Mouse (Mus musculus): Measurements from ENCODE around the gene Vps8.

Vps8 gene

DNA sequence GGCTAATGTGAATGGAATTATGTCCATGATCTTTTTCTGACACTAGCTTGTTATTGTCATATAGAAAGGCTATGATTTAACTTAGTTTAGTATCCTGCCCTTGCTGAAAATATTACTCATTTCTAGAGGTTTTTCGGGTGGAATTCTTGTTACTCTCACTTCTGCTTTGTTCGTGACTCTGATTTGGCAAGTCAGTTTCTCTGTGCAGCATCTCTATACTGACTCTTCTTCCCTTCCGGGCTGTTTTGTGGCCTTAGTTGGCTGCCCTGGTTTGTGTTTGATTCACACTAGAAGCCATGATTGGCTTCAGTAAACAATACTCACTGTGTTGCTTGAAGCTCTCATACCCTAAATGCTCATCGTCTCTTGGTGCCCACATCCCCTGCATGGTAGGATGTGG lies 207.7 kb downstream of the Vps8 start:
- no peak for DNase-seq (ENCODE audit: low read depth)

DNA sequence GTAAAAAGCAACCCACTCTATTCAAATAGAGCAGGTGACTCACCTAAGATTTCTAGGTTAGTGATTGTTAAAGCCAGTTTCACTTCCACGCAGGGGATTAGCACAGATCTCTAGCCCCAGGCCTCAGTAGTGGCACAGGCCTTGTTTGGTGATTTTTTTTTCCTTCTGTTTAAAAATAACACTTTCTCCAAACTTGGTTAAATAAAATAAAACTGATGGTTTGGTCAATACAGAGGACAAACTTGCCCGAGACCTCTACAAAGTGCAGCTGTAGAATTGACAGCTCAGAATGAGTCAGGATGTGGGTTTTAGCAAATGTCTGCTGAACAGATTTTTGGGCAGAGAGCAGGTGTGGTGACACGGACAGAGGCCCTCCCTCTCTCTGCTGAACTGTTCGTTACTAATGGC lies 208.9 kb downstream of the Vps8 start:
- no peak for DNase-seq (ENCODE audit: low read depth)

DNA sequence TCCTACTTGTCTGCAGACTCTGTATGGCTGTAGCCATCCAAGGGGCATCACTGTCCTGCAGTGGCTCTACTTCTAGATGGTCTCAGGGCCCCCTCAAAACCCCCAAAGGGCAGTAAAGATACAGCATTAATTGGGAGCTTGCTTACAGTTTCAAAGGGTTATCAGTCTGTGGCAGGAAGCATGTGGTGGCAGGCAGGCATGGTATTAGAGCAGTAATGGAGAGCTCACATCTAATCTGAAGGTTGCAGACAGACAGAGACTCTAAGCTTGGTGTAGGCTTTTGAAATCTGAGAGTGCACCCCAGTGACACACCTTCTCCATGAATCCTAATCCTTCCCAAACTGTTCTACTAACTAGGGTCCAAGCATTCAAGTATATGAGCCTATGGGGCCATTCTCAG lies 211.5 kb downstream of the Vps8 start:
- DNase-seq (ENCODE audit: low read depth) = peak; percentile 11

DNA sequence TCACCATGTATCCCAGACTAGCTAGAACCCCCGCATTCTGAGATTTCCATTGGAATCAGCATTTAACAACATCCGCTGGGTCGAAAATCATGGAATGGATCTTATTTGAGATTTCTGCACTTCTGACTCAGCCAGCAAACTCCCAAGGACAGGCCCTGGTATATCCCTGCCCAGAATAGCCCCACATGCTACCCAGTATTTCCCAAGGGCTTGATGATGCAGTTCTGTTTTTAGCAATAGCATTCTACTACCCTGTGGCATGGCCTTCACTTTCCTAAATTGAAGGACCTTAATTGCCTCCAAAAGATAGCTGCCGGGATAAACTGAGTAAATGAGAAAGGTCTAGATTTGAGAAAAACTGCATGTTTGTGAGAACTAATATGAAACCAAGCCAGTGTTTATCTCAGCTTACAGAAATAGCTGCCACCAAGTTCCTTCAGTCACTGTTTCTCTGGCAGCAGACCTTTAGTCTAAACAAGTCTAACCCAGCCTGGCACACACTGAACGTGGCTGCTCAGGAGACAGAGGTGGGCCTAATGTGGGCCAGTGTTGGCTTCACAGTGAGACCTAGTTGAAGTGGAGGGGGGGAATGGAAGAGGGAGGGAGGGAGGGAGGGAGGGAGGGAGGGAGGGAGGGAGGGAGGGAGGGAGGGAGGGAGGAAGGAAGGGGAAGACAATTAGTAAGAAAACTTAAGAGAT lies 213.4 kb downstream of the Vps8 start:
- DNase-seq (ENCODE audit: low read depth) = no peak

DNA sequence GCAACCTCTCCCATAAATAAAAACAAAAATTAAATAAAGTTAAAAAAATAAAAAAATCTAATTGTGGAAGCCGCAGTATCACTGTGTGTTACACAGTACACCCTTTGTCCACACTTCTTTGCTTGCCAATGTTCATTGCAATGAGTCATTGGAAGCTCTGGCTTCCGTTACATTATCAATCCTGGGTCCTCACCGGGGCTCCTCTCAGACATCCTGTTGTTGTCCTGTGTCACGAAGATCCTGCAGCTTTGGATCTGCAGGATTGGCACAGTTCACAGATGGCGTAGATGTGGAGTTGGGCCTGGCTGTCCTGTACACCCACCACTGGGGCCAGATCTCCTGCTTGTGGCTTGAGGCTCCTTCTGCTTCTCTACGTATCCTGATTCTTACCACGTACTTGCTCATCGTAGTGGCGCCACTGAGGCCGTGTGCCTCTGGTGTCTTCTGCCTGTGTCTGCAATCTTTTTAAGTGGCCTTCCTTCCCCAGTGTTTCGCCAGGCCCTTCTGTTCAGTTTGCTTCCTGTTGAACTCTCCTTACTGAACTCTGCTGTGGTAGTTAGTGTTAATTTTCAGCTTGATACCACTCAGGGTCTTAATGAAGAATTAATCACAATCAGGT lies 214.4 kb downstream of the Vps8 start:
- DNase-seq (ENCODE audit: low read depth) = no peak

DNA sequence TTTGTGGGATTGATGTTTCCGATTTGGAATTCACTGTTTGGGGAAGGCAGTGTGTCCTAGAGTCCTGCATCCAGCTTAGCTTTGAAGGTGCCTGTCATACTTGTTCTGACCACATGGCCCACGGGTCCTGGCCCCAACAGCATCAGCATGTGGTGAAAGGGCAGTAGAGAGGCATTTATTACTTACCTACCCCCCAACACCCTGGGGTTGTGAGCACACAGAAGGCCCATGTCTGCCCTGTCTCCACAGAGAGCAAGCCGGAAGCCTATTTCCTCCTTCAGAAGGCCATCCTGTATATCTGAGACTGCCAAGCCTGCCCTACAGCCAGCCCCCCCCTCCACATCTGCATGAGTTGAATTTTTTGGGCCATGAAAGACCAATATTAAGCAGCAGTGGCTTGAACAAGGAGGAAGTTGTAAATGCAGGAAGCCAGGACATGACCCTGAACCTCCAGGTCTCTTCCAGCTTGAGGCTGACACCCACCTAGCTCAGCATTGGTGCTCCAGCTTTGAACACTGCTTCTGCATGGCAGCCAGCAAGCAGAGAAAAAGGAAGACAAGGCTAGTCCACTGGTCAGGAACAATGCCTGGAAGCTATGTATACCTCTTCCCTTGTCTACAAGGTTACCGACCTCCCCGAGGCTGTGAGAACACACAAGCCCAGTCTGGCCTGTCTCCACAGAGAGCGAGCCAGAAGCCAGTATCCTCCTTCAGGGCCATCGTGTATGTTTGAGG lies 218.0 kb downstream of the Vps8 start:
- DNase-seq (ENCODE audit: low read depth) = no peak

DNA sequence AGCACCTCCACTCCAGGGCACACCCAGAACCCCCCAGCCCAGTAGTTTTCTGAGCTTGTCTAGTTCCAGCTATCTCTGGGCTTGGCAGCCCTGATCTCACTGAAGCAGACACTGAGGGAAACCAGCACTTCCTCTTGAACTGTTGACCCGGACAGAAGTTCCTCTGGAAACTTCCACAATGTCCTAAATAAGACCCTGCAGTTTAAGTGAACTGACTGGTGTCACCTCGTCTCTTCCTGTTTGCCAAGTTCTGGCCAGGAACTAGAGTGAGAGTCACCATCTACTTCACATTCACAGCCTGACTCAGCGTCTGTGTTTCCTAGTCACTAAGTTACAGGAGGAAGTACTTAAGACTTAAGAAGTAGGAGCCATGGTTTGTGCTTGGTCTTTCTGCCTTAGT lies 219.0 kb downstream of the Vps8 start:
- no peak for DNase-seq (ENCODE audit: low read depth)

DNA sequence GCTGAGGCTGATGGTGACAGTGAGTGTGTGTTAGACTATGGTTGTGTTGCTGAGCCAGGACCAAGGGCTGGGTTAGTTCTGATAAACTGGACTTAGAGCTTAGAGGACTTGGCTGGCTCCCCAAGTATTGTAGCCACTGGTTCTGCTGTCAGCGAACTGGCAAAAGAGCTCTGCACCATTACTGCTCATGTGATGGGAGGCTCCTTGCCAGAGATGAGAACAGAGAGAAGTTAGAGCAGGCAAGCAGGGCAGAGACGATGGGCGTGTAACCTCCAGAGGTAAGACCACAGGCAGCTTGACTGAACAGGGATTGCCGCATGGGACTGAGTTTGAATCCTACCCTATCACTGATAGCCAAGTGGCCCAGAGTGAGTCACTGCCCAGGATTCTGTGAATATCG lies 220.0 kb downstream of the Vps8 start:
- DNase-seq (ENCODE audit: low read depth) = no peak

DNA sequence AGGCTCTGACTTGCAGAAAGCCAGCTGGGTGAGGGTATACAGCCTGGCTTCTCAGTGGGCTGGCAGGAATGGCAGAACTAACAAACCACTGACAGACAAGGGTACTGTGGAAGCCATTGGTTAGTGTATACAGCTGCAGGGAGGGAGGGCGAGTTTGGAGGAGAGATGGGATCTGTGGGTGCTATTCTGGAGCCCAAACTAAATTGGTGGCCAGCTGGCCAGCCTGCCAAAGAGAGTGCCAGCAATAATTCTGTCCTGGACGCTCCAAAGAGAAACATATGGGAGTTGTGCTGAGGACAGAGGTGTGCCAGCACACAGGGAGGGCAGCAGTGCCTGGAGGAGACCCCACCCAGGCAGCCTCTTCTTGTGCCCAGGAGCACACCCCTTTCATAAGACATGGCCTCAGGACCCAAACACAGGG lies 220.7 kb downstream of the Vps8 start:
- DNase-seq (ENCODE audit: low read depth) = no peak

DNA sequence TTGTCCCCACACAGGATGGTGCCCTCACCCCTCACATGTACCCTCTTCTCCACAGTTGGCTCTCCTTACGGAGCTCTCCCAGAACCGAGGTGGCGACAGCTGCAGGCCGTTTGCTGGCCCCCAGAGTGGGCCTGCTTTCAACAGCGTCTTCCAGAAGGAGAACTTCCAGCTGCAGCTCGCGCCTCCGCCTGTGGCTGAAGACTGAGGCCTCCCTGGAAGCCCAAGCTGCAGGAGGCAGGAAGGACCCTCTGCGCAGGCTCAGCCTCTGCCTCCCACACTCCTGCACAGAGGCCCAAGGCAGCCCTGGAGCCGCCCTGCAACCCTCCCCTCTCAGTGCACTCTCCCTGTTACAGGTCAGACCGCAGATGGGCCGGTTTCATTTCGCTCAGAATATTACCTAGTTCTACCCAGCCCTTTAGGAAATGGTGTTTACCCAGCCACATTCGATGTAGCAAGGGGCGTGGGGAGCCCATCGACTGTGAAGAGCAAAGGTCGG lies 221.2 kb downstream of the Vps8 start:
- no peak for DNase-seq (ENCODE audit: low read depth)

DNA sequence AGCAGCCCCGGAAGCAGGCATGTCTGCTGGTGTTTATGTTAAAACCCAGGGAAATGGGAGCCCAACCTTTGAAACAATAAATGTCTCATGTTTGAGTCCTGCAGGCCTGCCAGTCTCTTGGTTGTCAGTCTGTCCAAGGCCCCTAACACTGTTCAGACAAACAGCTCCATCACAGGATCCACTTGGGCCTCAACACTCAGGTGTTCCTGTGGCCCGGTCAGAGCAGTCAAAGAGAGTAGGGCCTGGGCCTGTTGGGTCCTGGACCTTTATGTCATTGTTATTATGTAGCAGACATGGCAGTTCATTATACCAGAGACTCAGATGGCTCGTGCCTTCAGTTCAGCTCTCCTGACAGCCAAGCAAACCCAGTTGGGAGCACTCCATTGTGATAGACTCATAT lies 221.7 kb downstream of the Vps8 start:
- DNase-seq (ENCODE audit: low read depth) = no peak

DNA sequence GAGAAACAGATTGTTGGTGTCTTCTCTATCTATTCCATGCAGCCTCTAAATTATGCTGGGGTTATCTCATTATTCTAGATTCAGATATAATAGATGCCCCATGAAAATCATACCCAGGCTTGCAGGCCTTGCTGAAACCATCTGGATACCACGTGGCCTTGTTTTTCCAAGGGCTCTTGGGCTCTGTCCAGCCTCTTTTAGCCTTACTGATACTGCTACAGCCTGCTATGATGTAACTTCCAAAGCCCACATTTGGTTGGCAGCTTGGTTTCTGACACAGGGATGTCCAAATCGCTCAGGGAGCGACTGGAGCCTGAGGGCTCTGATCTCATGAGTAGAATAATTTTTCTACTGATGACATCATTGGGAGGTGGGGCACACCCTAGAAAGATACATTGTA lies 223.0 kb downstream of the Vps8 start:
- no peak for DNase-seq (ENCODE audit: low read depth)

DNA sequence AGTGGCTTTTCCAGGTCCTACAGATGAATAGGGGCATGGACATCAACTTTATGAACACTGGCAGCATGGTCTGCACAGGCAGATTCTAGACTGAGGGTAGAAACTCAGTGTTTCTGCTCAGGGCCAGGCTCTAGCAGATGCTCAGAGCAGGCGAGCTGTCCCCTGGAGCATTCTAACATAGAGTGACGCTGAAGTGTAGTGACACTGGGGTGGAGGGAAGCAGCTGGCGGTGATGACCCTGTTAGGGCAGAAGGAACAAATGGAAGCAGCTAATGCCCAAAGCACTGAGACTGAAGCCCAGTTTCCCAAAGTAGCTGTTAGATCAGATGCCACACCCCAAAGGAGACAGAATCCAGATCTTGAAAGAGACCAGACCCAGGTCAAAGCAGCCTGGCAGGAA lies 223.6 kb downstream of the Vps8 start:
- no peak for DNase-seq (ENCODE audit: low read depth)

DNA sequence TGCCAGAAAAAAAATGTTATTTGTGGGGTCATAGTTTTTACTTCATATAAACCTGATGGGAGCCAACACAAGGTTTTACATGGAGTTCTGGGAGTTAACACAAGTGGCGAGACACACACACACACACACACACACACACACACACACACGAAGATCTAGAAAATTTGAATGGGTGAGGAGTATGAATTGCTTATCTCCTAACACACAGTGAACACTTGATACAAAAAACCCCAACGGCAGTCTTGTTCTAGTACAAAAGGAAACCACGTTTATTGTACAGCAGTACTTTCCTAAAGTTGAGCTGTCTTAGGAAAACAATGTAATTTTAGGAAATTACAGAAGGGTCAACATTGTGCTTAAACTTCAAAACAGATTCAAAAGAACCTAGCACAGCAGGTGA lies 225.9 kb downstream of the Vps8 start:
- peak; percentile 6 for DNase-seq (ENCODE audit: low read depth)

DNA sequence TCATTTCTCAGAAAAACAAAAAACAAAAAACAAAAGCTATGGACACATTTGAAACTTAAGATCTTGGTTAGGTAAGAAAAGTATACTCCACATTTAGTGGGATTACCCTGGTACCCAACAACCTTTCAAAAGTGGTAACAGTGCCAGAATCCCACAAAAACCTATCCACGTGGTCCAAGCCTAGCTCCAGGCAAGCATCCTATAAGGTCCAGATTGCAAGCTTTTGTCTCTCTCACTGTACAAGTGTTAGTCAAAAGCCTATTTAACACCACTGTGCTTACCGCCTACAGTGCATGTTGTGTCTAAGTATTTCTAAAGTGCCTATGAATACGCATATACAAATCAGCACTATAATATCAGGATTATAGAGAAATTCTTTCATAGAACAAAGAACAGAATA lies 227.4 kb downstream of the Vps8 start:
- DNase-seq (ENCODE audit: low read depth) = no peak

DNA sequence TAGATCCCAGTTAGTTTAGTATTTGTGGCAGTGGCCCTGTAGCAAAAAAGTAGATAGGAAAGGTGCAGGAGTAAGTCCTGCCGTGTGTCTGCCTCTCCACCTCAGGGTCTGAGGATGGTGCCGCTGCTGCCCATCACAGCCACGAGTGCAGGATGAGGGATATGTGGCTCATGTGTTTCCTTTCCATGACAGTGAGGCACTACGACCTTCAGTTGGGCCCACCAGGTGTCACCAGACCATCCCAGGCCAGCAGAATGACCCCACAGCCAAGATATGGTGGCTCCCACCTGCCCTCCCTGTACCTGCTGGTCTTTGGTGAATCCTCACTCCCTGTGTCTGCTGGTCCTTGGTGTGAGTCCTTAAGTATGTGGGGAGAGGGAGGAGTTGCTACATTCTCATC lies 228.2 kb downstream of the Vps8 start:
- no peak for DNase-seq (ENCODE audit: low read depth)

DNA sequence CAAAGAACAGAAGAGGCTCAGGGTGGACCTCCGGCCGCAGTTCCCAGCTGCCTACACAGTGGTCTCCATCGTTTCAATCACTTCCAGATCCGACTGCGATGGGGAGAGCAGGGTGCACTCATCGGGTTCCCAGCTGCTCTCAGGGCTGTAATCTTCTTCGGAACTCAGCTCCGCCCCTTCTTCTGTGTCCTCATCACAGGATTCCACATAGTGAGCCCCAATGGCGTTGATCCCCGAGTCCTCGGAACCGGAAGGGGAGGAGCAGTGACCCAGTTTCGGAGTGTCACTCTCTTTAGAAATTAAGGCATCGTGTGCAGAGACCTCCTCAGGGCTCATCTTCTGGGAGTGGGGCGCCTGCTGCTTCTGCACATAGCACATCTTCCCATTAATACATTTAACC lies 230.2 kb downstream of the Vps8 start:
- no peak for DNase-seq (ENCODE audit: low read depth)

DNA sequence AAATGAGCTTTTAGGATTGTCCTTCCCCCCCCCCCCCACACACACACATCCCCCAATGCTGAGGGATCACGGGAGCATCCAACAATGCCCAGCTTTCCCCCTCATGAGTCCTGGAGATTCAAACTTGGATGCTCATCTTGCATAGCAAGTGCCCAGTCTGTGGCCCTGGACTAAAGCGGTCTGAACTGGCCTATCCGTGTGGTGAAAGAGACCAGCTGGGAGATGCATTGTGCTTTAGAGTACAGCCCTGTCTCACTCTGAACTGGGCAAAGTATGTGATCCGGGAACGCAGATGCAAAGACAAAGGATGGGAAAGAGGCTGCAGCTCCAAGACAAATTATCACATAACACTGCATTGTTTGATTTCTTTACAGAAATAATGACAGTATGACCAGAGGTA lies 231.5 kb downstream of the Vps8 start:
- no peak for DNase-seq (ENCODE audit: low read depth)

DNA sequence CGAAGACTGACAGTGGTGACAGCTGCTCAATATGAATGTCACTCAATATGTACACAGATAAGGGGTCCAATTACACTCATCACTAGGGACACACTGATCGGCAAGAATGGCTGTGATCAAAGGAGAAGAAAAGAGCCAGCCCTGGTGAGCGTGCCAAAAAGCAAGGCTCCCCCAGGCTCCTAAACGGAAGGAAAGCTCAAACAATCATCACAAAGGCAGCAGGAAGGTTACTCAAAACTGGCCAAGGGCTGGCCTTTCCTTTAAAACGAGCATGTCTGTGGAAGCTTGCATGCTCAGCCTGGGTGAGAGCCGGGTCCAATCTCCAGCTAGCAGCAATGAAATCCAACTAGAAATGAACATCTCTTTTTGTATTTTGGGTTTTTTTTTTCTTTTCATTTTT lies 232.4 kb downstream of the Vps8 start:
- DNase-seq (ENCODE audit: low read depth) = no peak

DNA sequence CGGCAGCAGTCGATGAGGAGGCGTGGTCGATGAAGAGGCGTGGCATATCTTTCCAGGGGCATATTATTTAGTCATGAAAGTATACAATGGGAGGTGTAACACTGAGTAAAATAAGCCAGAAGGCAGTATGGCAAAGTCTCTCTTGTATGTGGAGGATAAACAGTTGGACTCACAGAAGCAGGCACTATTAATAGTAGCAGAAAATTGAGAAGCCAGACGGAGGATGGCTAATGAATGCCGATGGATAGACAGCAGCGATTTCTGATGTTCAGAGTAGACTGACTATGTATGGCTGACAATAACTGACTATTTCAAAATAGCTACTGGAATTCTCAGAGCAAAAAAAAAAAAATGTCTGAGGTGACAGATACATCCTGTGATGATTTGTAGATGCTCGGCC lies 233.0 kb downstream of the Vps8 start:
- no peak for DNase-seq (ENCODE audit: low read depth)

DNA sequence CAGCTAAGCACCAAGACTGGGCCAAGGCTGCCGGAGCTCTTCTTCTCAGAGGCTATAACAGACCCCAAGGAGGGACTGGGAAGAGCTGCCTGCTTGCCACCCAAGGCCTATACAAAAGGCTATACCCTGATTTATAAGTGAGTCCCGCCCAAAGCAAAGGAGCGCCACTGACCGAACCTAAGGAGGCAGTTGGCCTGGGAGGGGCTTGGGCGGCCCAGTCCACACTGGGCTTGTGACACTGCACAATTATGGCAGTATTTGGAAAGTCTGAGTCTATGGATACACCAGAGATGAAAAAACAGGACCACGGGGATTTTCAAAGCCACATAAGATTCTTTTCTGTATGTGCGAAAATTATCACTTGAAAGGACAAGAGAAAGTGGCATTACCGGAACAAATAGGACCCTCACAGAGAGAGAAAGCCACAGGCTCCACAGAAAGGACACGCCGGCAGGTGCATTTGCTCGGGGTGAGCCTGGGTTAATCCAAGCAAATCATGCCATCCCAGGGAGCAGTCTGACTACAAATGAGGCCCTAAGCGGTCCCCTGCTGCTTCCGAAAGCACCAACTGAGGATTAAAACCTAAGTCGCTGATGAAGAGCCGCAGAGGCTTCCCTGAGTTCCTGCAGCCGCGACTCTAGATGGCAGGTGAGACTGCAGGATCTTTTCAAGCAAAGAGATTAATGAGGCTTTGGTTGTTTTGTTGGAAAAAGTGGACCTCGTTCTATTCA lies 241.9 kb downstream of the Vps8 start:
- DNase-seq (ENCODE audit: low read depth) = no peak

DNA sequence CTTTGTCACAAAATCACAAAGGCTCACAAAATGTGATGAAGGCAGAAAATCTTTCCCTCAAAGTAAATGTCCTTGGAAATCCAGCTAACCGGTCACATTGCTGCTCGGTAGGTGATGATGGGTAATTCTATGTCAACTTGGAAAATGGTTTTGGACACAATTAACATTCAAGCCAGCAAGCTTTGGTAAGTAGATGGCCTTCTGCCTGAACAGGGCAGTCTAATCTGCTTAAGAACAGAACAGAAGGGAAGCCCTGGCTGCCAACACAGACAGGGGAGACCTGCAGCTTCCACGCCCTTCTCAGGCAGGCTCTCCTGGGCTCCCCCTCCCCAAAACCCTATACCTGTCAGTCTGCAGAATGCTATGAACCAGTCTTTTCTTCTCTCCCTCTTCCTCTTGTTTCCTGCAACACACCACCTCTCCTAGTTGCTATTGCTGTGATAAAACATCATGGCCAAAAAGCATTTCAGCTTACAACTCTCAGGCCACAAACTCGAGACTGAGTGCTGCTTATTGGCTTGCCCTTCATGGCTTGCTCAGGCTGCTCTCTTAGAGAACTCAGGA lies 242.6 kb downstream of the Vps8 start:
- DNase-seq (ENCODE audit: low read depth) = no peak

Measured in c-Kit-positive CD71-positive TER-119-negative erythroid progenitor cells, embryonic 14.5 days (primary cell).